Mouse (Mus musculus) ZHBTc4 (cell line): Measurements from ENCODE around the gene Rhoj.
A peak's percentile ranks its signal among the peaks of the same experiment; 100 is the strongest.

ENCODE experiments used
- DNase-seq: peaks from one replicate; pipeline ENCODE4 v3.0.0-alpha.2; 2011; ENCODE audit warnings: low read depth, low spot score

The Rhoj gene

GRCm38 (mm10) chr12:75307961-75308951, at the start of gene Rhoj:
Gene Rhoj, plus strand, starts transcription at chr12:75308322.
- DNase-seq, result peak; percentile 62

- no peak for DNase-seq
These were observed 36.4 kb upstream of the Rhoj start for GRCm38 (mm10) chr12:75271726-75272125.

DNA sequence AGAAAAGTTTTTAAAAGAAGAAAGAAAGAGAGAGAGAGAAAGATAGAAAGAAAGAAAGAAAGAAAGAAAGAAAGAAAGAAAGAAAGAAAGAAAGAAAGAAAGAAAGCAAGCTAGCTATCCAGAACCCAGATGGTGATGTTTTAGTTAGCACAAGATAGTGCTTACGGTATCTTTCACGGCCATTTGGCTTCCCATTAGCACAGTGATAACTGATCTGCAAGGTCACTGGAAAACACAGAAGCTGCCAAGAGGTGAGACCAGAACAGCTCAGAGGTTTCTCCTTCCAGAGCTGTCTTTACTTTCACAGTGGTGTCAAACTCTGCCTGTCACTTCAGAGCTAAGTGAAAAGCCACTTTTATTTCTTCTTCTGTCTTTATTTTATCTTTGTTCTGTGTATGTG, 32.4 kb upstream of the Rhoj start:
- DNase-seq, result no peak

- no peak for DNase-seq
These were observed 30.7 kb upstream of the Rhoj start for GRCm38 (mm10) chr12:75277425-75277824.

- DNase-seq, result peak; percentile 7
These were observed 27.6 kb upstream of the Rhoj start for GRCm38 (mm10) chr12:75280502-75280901.

DNA sequence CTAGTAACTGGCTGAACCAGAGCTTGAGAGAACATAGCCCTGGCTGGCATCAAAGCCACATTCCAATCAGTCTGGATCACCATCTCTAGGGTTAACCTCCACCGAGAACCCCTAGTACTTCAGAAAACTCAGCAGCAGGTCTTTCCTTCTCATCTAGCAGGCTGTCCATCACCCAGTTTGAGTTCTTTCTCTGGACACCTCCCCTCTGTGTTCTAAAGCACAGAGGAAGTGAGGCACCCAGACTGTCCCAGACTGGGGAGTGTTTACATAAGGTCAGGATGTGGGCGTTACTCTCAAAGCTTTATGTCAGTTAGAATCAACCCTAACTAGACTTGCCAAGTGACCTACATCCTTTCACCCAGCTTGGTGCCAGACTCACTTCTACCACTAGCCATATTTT, 24.9 kb upstream of the Rhoj start:
- no peak for DNase-seq

DNA sequence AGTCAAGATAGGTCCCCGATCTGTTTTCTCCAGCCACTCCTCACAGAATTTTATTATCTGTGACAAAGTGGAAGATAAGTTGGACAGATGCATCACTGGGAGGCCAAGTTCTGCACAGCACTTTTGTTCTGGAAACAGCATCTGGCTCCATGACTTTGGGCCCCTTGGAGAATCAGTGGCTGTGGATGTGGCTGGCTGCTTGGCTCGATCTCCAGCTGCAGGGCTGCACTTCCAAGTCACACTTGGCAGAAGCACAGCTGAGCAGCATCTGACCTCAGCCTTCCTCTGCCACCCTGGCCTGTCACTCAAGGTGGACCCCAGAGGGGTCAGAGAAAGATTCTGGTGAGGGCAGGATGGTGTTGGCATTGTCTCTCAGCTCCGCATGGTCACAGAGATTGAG, 22.0 kb upstream of the Rhoj start:
- no peak for DNase-seq

- DNase-seq, result no peak
These were observed 17.6 kb upstream of the Rhoj start for GRCm38 (mm10) chr12:75290524-75290923.

DNA sequence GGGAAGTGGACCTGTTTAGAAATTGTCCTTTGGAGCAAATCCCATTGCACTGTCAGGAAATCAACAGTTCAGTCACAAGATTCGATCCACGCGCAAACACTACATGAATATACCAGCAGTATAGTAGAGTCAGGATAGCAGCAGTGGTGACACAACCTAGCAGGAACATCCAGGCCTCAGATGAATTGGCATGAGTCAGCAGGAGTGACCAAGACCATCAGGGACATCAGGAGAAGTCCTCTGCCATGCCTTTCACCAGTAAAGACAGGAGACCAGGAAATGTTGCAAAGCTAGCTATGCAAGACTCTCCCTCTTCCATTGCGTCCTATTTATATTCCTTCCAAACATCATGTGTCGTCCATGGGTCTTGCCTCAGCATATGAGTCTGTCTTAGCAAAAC, 16.6 kb upstream of the Rhoj start:
- no peak for DNase-seq

DNA sequence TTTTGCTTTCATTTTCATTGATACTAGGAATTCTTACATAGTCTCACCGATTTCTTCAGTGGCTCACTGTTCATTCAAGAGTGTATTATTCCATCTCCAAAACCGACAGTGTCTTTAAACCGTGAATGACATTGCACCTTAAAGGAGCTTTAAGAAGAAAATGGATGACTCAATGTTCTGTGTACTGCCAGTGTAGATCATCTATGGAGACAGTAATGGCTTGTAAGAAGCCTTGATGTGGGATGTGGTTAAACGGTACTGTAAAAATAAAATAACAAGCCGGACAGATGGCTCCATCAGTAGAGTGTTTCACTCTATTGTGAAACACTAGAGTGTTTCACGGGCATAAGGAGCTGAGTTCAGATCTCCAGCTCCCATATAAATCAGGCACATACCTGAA, 15.2 kb upstream of the Rhoj start:
- no peak for DNase-seq

GRCm38 (mm10) chr12:75299865-75300264, 8.3 kb upstream of the Rhoj start:
- DNase-seq, result no peak

GRCm38 (mm10) chr12:75304132-75304531, 4.0 kb upstream of the Rhoj start:
- no peak for DNase-seq

- DNase-seq, result no peak
These were observed 1.6 kb downstream of the Rhoj start for GRCm38 (mm10) chr12:75309756-75310155.

GRCm38 (mm10) chr12:75310766-75311165, 2.6 kb downstream of the Rhoj start:
- DNase-seq, result no peak

DNA sequence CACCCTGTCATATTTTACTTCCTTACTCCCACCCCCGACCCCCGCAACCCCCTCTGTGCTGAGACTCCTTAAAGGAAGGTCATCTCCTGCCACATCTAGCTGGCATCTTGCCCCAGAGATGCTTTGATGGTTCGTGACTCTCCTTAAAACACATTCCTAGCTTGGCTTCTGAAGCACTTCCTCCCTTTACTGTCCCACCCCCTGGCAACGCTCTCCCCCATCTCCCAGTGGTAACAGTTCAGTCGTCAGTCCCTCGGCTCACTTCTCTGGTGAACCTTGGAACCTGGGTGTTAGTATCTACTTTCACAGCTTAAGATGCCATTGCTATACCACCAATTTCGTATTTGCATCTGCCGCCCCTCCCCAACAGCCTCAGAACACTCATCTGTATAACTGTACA, 3.8 kb downstream of the Rhoj start:
- DNase-seq, result no peak

DNA sequence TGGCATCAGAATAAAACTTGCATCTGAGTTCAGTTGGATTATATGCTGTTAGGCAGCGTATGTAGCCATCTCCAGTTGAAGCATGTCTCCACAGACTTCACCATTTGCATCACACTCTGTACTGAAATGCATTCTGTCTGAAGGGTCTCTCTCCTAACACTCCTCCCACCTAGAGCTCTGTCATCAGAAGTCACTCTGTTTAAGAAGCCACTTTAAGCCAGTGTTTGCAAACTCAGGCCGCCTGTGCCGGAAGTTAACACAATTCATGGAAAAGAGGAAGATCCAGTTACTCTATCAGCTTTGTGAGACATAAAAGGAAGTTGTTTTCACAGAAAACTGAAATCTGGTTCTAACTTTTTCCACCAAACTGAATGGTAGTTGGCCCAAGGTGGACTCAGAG, 5.9 kb downstream of the Rhoj start:
- no peak for DNase-seq

- no peak for DNase-seq
These were observed 7.7 kb downstream of the Rhoj start for GRCm38 (mm10) chr12:75315851-75316250.

DNA sequence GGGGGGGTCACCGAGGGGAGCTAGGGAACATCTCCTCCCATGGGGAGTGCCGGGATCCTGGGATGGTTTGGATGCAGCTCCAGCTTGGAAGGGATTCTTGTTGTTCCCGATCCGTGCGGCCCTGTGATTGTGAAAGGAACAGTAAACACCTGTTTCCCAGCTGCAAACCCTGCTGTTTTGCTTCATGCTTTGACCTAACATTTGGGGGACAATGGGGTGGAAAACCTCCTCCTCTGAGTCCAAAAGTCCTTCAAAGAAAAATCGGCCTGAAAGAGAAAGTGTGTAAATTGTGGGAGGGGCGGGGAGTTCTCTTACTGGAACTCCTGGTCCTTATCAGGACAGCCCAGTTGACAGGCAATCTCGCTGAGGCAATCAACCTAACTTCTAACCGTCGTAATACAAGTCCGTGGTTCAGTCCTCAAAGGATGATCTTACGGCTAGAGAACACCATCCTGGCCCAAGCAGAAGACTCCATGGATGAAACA, 12.4 kb downstream of the Rhoj start:
- no peak for DNase-seq

DNA sequence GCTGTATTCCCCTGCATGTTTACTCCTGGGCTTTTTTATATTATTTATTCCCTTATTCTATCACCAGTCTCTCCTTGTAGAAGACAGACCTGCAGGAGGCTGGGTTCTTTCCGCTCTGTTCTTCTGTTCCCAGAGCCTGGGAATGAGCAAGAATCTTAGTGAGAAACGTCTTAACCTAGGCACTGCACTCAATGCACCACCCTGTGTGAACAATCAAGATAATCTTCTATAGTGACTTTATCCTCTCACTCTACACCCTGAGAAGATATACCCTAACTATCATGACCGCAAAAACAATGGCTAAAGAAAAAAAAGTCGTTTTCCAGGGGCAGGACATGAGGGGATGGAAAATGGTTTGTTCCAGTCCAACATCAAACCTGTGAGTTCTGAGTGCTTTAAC, 13.1 kb downstream of the Rhoj start:
- DNase-seq, result no peak

- no peak for DNase-seq
These were observed 21.1 kb downstream of the Rhoj start for GRCm38 (mm10) chr12:75329188-75329587.

- DNase-seq, result peak; percentile 4
These were observed 31.8 kb downstream of the Rhoj start for GRCm38 (mm10) chr12:75339894-75340293.

DNA sequence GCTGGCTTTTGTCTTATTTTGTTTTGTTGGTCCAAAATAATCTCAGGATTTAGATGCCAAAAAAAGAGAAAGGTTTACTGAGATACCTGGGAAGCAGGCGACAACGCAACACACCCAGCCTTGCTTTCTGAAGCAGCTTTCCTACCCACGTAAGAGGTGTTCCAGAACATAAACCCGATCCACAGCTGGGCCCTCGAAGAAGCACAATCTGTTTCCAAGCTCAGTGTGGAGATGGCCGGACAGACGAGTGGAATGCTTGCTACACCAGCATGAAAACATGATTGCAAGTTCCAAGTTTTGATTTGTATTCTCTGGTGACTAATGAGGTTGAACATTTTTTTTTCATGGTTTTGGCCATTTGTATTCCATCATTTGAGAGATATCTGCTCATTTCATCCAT, 32.2 kb downstream of the Rhoj start:
- DNase-seq, result no peak

GRCm38 (mm10) chr12:75348551-75348950, 40.4 kb downstream of the Rhoj start:
- no peak for DNase-seq
